Mouse (Mus musculus) lung, adult 2 months (tissue): ENCODE measurements around the gene Myo10.

Experiments used
- CTCF ChIP-seq: fragments of 200-500 bp; IDR thresholded peaks from 2 replicates; pipeline ENCODE4 v1.5.1; 2011; ENCODE audit warnings: mild to moderate bottlenecking, low read length, control low read depth; ENCODE audit not compliant: insufficient read depth
- POLR2A ChIP-seq: fragments of 200-500 bp; IDR thresholded peaks from 2 replicates; pipeline ENCODE4 v1.6.1; 2011; ENCODE audit warnings: low read depth, mild to moderate bottlenecking, control low read depth, low read length, borderline replicate concordance; ENCODE audit errors: extremely low read depth

DNA sequence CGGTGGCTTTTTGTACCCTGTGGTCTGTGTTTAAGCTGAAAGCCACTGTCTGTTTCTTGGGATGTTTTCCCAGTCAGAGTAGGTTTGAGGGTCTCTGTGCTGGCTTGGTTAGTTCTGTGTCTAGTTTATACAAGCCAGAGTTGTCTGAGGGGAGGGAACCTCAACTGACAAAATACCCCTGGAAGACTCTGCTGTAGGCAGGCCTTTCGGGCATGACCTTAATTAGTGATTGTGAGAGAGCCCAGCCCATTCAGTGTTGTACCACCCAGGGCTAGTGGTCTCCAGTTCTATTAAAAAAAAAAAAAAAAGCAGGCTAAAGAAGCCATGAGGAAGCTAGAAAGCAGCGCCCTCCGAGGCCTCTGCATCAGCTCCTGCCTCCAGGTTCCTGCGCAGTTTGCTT is 30.0 kb downstream of the Myo10 start:
- TF ChIP-seq POLR2A (no peak), CTCF (no peak)
